Mouse (Mus musculus) central nervous system, embryonic 11.5 days (tissue): Measurements from ENCODE around the gene Vmn2r60. TPM values are rescaled to one million over a fixed set of nuclear protein-coding genes. Genes with fewer than 3 reads are reported as not detected.

Experiments
- polyA plus RNA-seq: library from polyadenylated mRNA; depleted of rRNA; stranded (reverse); fragments of >200 nt; gene quantifications from 2 replicates; pipeline ENCODE4 v1.2.3, GENCODE M21; 2012; rRNA removed

Gene Vmn2r60
- polyA plus RNA-seq, result 0.01 TPM in 1 of 2 replicates, not detected in the other

GRCm38 (mm10) chr7:42107470-42107869 is at the start of gene Vmn2r60:
Gene Vmn2r60 (plus strand): TSS chr7:42107770.

GRCm38 (mm10) chr7:42058923-42059322 is 48.6 kb upstream of the Vmn2r60 start, which contains the start of gene Vmn2r59:
Gene Vmn2r59 (minus strand): TSS chr7:42059023.

Other genes starting within 250 kb of the Vmn2r60 start
- not detected in 2 replicates for gene Vmn2r58, start 235.1 kb upstream of the Vmn2r60 start, polyA plus RNA-seq
- not detected in 2 replicates for gene Vmn2r59, start 48.7 kb upstream of the Vmn2r60 start, polyA plus RNA-seq
- gene Vmn2r61, start 152.3 kb downstream of the Vmn2r60 start, polyA plus RNA-seq, result not detected in 2 replicates